Mouse (Mus musculus) testis, postnatal 14 days (tissue): Measurements from ENCODE around the gene Casc3.

Source experiments
- DNase-seq: peaks from one replicate; pipeline ENCODE4 v3.0.0; 2021; ENCODE audit warnings: low spot score

Casc3 gene

GRCm38 (mm10) chr11:98804605-98805004 lies at the start of gene Casc3:
Casc3 (plus strand) TSS chr11:98804905.
- DNase-seq, result no peak

DNA sequence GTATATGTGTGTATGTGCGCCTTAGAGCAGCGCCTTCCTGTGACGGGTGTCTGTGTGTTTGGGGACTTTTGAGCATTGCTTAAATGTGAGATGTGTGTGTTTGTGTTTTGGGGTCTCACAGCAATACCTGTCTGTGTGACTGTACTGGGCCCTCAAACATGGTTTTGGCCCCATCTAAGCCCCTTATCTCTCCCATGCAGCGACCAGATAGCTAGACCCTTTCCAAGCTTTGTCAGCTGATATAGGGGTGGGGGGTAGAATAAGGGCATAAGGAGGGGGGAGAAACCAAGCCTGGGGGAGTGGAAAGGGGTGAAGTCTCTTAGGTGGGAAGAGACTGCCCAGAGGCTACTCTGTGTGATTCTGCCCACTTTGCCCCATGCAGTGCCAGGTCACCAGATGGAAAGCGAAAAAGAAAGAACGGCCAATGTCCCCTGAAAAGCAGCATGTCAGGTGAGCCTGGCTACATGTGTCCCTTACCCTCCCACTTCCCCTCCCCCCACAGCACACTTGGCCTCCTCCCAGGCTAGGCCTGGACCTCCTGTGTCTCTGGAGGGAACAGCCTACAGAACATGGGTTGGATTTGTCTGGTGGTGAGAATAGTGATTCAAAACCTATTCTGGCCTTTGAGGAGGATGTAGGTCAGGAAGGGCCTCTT lies 48.9 kb upstream of the Casc3 start:
- no peak for DNase-seq

GRCm38 (mm10) chr11:98756711-98757110 lies 48.0 kb upstream of the Casc3 start:
- no peak for DNase-seq

- DNase-seq, result no peak
These were observed 42.8 kb upstream of the Casc3 start for GRCm38 (mm10) chr11:98761939-98762338.

DNA sequence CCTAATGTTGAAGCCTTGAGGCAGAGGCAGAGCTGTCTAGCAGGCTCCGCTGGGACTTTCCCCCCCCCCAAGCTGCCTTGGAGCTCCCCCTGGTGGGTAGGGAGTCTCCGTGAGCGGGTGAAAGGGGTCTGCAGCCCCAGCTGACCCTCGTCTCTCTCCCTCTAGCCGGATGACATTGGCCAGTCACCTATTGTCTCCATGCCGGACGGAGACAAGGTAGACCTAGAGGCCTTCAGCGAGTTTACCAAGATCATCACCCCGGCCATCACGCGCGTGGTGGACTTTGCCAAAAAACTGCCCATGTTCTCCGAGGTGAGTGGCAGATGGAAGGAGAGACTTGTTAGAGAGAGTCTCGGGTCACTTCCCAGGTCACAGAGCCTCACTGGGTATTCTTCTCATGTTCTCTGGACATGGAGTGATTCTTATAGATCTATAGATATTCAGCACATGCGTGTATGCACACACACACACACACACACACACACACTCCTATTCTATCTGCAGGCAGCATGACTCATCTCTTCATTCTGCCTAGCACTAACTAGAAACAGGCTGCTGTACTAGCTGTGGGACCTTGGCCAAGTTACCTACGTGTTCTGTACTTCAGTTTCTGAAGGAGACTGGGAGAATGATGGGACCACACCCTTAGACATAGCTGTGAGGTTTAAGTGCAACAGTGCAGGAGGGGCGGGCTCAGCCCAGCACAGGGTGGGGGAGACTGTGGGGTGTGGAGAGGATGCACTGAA lies 41.8 kb upstream of the Casc3 start:
- DNase-seq, result no peak

GRCm38 (mm10) chr11:98763502-98763861 lies 41.2 kb upstream of the Casc3 start:
- no peak for DNase-seq

DNA sequence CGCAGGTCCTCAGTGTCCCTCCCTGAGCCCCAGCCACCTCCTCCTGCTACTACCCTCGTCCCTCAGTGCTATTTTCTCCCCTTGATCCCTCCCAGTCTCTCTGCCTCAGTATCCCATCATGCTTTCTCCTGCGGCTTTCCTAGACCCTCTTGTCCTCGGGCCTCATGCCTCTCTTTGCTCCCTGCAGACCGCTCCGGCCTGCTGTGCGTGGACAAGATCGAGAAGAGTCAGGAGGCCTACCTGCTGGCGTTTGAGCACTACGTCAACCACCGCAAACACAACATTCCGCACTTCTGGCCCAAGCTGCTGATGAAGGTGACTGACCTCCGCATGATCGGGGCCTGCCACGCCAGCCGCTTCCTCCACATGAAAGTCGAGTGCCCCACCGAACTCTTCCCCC lies 40.6 kb upstream of the Casc3 start:
- DNase-seq, result no peak

GRCm38 (mm10) chr11:98764746-98765145 lies 40.0 kb upstream of the Casc3 start:
- DNase-seq, result no peak

DNA sequence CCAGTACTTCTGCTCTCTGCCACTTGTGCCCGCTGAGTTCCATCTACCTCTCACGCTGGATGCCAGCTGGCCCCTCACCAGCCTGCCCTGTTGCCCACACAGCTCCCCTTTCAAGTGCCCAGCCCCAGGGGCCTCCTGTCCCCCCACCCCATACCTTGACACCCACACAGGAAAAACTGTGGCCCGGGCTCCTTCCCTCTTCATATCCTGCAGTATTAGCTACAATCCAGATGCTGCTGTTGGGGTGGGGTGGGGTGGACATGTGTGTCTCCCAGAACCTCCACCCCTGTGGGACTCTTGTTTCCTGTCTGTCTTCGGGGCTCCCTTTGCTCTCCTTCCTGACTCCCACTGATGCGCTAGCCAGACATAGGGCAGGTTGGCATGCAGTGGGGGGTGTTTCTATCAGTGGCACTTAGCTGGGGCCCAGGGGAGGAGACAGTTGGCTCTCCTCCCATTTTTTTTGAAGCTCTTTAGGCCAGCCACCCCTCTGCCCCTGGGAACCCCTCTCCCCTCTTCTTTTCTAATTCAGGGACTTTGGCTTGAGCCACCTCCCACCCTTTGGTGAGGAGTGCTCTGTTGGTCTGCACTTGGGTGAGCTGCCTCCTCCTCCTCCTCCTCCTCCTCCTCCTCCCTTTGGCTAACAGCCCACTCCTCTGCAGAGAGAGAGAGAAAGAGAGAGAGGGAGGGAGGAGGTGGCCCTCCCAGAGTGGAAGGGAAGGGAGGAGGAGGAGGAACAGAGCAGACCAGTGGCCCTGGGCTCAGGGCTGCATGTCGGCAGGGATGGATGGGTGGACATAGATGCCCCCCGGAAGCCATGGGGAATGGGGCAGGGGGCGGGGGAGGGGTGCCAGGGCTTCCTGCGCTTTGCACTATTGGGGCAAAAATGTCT lies 39.0 kb upstream of the Casc3 start:
- DNase-seq, result no peak

- no peak for DNase-seq
These were observed 38.4 kb upstream of the Casc3 start for GRCm38 (mm10) chr11:98766346-98766745.

DNA sequence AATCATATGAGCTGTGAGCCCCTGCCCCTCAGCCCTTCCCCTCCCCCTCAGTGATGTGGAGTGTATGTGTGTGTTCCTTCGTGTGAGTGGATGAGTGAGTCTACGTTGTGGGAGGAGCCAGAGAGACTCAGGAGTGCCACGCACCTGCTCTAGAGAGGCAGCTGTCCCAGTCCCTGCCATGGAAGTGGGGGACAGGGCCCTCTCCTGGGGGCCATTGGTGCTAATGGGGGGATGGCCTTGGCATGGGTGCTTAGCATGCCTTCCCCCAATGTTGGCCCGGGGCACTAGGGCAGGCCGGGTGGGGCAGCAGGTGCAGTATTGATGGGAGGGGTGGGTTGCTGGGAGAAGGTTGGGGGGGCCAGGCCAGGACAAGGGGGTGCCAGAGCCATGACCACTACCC lies 37.9 kb upstream of the Casc3 start:
- no peak for DNase-seq

GRCm38 (mm10) chr11:98767276-98767675 lies 37.4 kb upstream of the Casc3 start:
- no peak for DNase-seq

- no peak for DNase-seq
These were observed 37.0 kb upstream of the Casc3 start for GRCm38 (mm10) chr11:98767713-98768112.

- DNase-seq, result no peak
These were observed 36.3 kb upstream of the Casc3 start for GRCm38 (mm10) chr11:98768127-98769006.

- DNase-seq, result no peak
These were observed 35.4 kb upstream of the Casc3 start for GRCm38 (mm10) chr11:98769007-98769954.

- DNase-seq, result no peak
These were observed 34.4 kb upstream of the Casc3 start for GRCm38 (mm10) chr11:98770096-98770975.

- no peak for DNase-seq
These were observed 33.6 kb upstream of the Casc3 start for GRCm38 (mm10) chr11:98771131-98771530.

DNA sequence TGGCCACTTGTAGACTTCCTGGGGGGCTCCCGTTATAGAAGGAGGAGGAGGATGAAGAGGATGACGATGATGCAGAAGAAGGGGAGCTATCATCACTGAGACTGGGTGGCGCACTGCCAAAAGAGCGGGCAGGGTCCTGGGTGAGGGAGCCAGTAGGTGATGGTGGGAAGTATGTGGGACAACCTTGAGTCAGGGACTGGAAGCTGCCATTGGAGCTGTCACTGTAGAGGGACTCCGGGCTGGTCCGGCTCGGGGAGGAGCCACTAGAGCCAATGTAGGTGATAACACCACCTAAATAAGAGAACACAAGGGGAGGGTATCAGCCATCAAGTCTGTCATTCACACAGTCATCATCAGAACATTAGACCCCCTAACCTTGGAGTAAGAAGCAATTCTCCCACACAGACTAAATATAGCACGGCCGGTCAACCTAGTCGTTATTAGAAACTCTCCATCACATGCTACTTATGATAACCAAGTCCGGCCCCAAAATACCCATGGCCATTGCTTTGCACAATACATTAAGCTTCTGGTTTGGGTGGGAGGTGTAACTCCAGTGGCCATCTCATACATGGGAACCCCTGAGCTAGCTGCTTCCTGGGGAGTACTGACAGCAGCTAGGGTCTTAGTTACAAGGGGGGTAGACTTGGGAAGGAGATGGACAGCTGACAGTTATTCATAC lies 32.7 kb upstream of the Casc3 start:
- no peak for DNase-seq

DNA sequence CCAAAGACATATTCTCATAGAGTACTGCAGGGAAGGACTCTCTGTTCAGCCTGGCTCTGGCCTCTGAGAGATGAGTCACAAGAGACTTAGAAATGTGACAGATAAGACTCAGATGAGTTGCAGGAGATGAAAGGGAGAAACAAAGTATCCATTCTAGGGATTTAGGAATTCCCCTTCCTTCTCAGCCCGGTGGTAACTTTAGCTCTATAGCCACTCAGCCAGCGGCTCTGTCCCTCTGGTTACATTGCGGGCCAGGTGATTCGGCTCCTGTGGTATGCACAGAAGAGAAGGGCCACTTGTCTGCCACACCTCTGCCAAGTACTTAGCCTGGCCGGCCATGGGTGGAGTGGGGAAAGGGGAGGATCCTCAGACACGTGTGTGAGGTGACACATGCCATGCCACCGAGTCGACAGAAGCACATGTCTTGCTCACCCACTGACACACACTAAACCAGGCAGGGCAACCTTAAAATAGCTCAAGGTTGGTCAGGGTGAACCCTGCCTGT lies 32.0 kb upstream of the Casc3 start:
- peak; percentile 76 for DNase-seq
